Mouse (Mus musculus): Measurements from ENCODE around the gene Acot11.

GRCm38 (mm10) chr4:106783137-106783536, 21.7 kb downstream of the Acot11 start:
- TF ChIP-seq CTCF (IDR thresholded peaks at IDR 0.05; ENCODE audit: low read depth) (no peak), EP300 (optimal IDR thresholded peaks at IDR 0.05) (no peak)
